Mouse (Mus musculus): ENCODE measurements around the gene 1700001C19Rik.

DNA sequence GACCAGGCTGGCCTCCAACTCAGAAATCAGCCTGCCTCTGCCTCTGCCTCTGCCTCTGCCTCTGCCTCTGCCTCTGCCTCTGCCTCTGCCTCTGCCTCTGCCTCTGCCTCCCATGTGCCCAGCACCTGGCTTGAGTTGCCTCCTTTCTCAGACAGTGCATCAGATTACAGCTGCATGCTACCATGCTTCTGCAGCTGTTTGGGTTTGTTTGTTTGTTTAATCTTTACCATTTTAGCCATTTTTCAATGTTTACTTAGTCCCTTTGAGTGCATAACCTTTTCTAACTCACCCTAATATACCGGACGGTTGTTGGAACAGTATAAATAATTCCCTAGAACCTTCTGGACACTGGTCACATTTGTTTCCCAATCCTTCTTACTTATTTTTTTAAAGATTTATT is 21.8 kb upstream of the 1700001C19Rik start:
- no peak for TF ChIP-seq CTCF (IDR thresholded peaks at IDR 0.05; ENCODE audit: borderline replicate concordance, control insufficient read depth, extremely low read depth, insufficient read depth, low read length, poor library complexity)
- TF ChIP-seq POLR2A (IDR thresholded peaks at IDR 0.05; ENCODE audit: control insufficient read depth, extremely low read depth, insufficient read depth, low read length, poor library complexity), result no peak

Measured in thymus, adult 2 months (tissue).